Mouse (Mus musculus) hindbrain, embryonic 13.5 days (tissue): Measurements from ENCODE around the gene Nprl3. TPM values are rescaled to one million over a fixed set of nuclear protein-coding genes. Genes with fewer than 3 reads are reported as not detected.
A peak's percentile ranks its signal among the peaks of the same experiment; 100 is the strongest.

Experiments used
- ATAC-seq: fragments of 200-750 bp; cut with Nextera tagmentation; 2 replicates; pipeline ENCODE4 v1.8.0; 2017; ENCODE audit warnings: moderate TSS enrichment; ENCODE audit not compliant: low FRiP score
- H3K27ac ChIP-seq: fragments of 300-500 bp; sonication (generic); 2 replicates; pipeline ENCODE4 v1.5.1; 2015; ENCODE audit warnings: inconsistent platforms, mild to moderate bottlenecking, moderate library complexity
- H3K27me3 ChIP-seq: fragments of 300-500 bp; sonication (generic); 2 replicates; pipeline ENCODE4 v1.6.1; 2015; ENCODE audit warnings: mild to moderate bottlenecking, inconsistent platforms
- H3K36me3 ChIP-seq: fragments of 300-500 bp; sonication (generic); 2 replicates; pipeline ENCODE4 v1.6.1; 2015; ENCODE audit warnings: mild to moderate bottlenecking, inconsistent platforms
- H3K4me1 ChIP-seq: fragments of 300-500 bp; sonication (generic); replicated peaks from 2 replicates; pipeline ENCODE4 v1.6.1; 2015; ENCODE audit warnings: inconsistent platforms
- H3K4me2 ChIP-seq: fragments of 300-500 bp; sonication (generic); 2 replicates; pipeline ENCODE4 v1.6.1; 2015; ENCODE audit warnings: inconsistent platforms, mild to moderate bottlenecking, moderate library complexity
- H3K4me3 ChIP-seq: fragments of 300-500 bp; sonication (generic); 2 replicates; pipeline ENCODE4 v1.5.1; 2015; ENCODE audit warnings: mild to moderate bottlenecking, inconsistent platforms
- H3K9ac ChIP-seq: fragments of 300-500 bp; sonication (generic); 2 replicates; pipeline ENCODE4 v1.6.1; 2015; ENCODE audit warnings: mild to moderate bottlenecking, inconsistent platforms
- H3K9me3 ChIP-seq: fragments of 300-500 bp; sonication (generic); 2 replicates; pipeline ENCODE4 v1.6.1; 2016; ENCODE audit warnings: inconsistent platforms
- WGBS: fragments of 180-500 bp; shearing (Covaris S2); methylation state at CpG from one replicate; pipeline ENCODE4 v1.1.7; 2015; 5-methylcytosine and 5-hydroxymethylcytosine counted together
- polyA plus RNA-seq: library from polyadenylated mRNA; unstranded; fragments of >200 nt; fragmentation: Nextera tagmentation; extraction: Ambion mirVana; gene quantifications from 2 replicates; pipeline ENCODE4 v1.2.1, GENCODE M21; 2015

Gene Nprl3
- polyA plus RNA-seq, 1 experiment from 2014 or later = 43.5 TPM

DNA sequence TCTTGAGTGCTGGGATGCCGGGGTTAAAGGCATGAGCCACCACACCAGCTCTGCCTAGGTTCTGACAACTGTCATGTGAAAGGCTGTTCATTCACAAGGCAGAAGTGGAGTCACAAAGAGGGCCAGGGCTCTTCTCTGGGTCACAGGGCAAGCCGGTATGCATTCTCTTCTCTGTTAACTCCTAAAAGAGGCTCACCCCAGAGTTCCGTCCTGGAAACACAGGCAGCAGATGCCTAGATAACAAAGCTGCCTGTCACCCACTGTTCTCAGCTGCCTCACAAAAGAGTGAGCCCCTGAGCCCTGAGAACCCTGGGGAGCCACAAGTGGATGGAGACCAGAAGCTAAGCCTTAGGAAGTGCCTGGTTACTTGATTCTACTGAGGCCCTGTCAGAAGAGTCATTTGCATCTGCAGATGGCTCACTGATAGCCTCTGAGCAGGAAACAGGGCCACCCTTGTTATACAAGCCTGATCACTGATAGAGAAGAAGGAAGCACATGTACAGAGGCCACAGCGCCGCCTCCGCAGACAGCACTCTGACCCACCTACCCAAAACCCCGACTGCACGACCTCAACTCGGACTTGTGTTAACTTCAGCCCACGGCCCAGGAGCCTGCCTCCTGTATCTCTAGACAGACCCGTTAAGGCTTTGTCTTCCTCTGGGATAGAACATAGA is 71.5 kb downstream of the Nprl3 start:
- Histone ChIP-seq H3K9ac (no peak overlapping the region), H3K4me2 (no peak overlapping the region), H3K4me1 (0 out of 2 replicates have a peak, but pooled peaks cover 5% of the 10 kb centered on the region), H3K36me3 (no peaks in the 10 kb centered on the region), H3K4me3 (no peak overlapping the region), H3K27ac (no peak overlapping the region), H3K27me3 (0 out of 2 replicates have a peak, but pooled peaks cover 15% of the 10 kb centered on the region), H3K9me3 (no peaks in the 10 kb centered on the region)
- ATAC-seq = no peak
- 20% methylated on average over 11 of the region's 11 CpGs for WGBS

DNA sequence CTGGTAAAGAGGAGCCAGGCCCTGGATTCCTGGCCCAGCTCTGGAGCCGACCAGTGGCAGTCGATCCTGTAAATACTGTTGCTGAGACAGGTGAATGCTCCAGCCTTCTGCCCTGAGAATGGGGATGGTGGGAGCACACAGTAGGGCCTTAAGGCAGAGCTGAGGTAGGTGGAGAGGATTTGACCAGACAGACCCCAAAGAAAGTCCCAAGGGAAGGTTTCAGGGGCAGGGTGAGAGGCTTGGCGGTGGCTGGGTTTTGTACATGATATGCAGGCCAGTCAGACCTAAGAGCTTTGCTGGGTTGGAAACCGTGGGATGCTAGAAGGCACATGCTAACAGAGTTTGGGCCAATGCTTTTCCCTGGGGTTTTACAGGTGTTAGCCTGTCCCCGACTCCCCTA is 72.9 kb downstream of the Nprl3 start:
- peaks cover 13% of the 10 kb centered on the region for H3K4me1 ChIP-seq
- no peak for ATAC-seq

DNA sequence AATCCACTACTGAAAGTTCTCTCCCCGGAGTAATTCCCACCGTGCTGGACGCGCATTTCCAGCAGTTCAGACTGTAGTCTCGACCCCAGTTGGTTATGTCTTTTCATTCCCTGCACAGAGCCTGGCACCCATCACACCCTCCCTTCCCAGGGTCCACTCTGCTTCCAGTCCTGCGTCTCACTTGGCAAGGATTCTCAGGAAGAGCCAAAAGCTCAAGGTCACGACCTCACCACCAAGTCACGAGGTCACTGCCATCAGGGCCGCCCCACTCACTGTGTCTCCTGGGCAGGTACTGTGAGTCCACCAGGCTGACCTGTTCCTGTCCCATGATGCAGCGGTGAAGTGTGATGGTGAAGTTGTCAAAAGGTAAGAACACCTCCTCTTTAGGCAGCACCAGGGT is 73.4 kb downstream of the Nprl3 start:
- Histone ChIP-seq H3K27ac (no peak overlapping the region), H3K36me3 (no peaks in the 10 kb centered on the region), H3K9me3 (no peaks in the 10 kb centered on the region), H3K4me2 (no peak overlapping the region), H3K27me3 (0 out of 2 replicates have a peak, but pooled peaks cover 10% of the 10 kb centered on the region), H3K4me3 (no peak overlapping the region), H3K9ac (no peak overlapping the region), H3K4me1 (peaks cover 13% of the 10 kb centered on the region)
- 83% methylated on average over 10 of the region's 10 CpGs for WGBS
- no peak for ATAC-seq

More for the DNA sequence above, 72.9 kb downstream of the Nprl3 start:
- Histone ChIP-seq H3K36me3 (no peaks in the 10 kb centered on the region), H3K9ac (no peak overlapping the region), H3K27me3 (0 out of 2 replicates have a peak, but pooled peaks cover 10% of the 10 kb centered on the region), H3K4me2 (no peak overlapping the region), H3K4me3 (no peak overlapping the region), H3K9me3 (no peaks in the 10 kb centered on the region), H3K27ac (no peak overlapping the region)
- WGBS = 77% methylated on average over 5 of the region's 5 CpGs

DNA sequence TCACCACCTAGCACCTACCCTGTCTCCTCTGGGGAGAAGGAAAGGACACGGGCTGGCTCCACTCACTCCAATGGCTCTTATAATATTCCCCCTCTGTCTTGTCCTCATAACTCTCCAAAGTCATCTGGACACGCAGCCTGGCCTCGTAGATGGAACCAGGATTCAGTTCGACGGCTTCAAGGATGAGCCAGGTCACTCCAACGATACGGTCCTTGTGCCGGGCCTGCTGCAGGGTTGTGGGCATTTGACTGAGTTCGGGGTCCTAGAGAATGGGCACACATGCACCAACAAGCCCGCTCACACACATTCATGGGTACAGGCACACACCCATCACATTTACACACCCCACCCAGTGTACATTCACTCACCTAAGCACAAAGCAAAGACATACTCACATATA is 74.4 kb downstream of the Nprl3 start:
- peaks cover 13% of the 10 kb centered on the region for H3K4me1 ChIP-seq

DNA sequence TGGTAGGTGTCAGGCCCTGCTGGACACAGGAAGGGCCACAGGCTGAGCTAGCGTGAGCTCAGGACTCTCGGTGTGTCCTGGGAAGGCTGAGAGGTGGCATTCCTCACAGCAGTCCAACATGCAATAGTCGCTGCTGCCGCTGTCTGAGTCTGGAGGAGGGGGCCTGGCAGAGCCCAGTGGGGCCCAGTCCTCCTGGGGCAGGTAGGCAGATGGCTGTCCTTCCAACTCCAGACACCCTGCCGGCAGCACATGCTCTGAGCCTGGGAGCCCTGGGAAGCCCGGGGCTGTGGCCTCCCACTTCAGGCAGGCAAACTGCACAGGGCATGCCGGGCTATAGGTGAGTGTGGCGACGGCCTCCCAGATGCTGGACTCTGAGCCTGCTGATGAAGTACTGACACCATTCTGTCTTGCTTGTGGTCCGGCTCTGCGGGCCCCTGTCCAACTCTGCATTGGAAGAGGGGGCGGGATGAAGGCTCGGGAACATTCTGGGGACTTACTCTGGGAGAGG is 76.8 kb downstream of the Nprl3 start:
- no peaks in the 10 kb centered on the region for H3K9me3 ChIP-seq
- no peaks in the 10 kb centered on the region for H3K36me3 ChIP-seq
- no peak overlapping the region for H3K9ac ChIP-seq
- no peak overlapping the region for H3K4me3 ChIP-seq
- 69% methylated on average over 13 of the region's 13 CpGs for whole genome bisulfite sequencing
- no peak for ATAC-seq
- peaks cover 9% of the 10 kb centered on the region for H3K4me1 ChIP-seq
- no peak overlapping the region for H3K4me2 ChIP-seq
- no peaks in the 10 kb centered on the region for H3K27me3 ChIP-seq
- H3K27ac ChIP-seq = no peak overlapping the region

More for the DNA sequence above, 74.4 kb downstream of the Nprl3 start:
- no peak for ATAC-seq
- Histone ChIP-seq H3K4me3 (no peak overlapping the region), H3K27ac (no peak overlapping the region), H3K27me3 (0 out of 2 replicates have a peak, but pooled peaks cover 6% of the 10 kb centered on the region), H3K36me3 (no peaks in the 10 kb centered on the region), H3K4me2 (no peak overlapping the region), H3K9me3 (no peaks in the 10 kb centered on the region), H3K9ac (no peak overlapping the region)
- 94% methylated on average over 10 of the region's 10 CpGs for WGBS

DNA sequence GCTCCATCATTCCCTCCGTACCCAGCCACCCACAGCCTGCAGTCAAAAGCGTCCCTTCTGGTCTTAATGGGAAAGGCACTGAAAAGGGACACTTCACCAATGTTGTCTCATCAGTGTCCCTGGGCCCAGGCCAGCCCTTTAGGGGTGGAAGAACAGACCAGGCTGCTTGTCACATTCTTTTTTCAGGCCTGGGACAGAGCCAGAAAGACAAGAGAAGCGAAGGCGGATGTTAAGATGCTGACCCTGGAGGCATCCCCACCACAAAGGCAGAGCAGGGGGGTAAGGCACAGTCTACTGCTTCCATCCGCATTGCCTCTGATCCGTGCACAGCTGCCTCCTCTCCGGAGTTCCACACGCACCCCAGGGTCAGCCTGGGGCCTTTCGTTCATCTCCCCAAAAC is 77.4 kb downstream of the Nprl3 start:
- Histone ChIP-seq H3K27ac (no peak overlapping the region), H3K4me3 (no peak overlapping the region), H3K4me2 (no peak overlapping the region), H3K27me3 (no peaks in the 10 kb centered on the region), H3K4me1 (peaks cover 9% of the 10 kb centered on the region), H3K9me3 (no peaks in the 10 kb centered on the region), H3K9ac (no peak overlapping the region), H3K36me3 (no peaks in the 10 kb centered on the region)
- no peak for ATAC-seq
- 69% methylated on average over 9 of the region's 9 CpGs for WGBS

DNA sequence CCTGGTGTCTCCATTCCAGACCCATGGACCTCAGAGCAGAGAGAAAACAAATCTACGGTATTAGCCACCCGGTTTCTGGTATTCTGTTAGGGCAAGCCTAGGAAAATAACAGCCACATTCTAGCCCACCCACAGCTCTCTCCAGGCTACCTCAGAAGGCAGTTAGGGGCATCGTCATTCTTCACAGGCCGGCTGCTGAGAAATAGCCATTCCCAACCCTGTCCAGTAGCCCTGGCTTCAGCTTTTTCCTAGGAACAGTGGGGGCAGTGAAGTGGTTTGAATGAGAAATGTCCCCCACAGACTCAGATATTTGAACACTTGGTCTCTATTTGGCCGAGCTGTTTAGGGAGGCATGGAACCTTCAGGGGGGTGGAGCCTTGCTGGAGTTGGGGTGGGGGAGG is 78.1 kb downstream of the Nprl3 start:
- H3K9ac ChIP-seq = no peak overlapping the region
- no peaks in the 10 kb centered on the region for H3K36me3 ChIP-seq
- H3K9me3 ChIP-seq = no peaks in the 10 kb centered on the region
- H3K4me1 ChIP-seq = peaks cover 9% of the 10 kb centered on the region
- H3K4me3 ChIP-seq = no peak overlapping the region
- H3K27me3 ChIP-seq = no peaks in the 10 kb centered on the region
- ATAC-seq = no peak
- H3K27ac ChIP-seq = no peak overlapping the region
- no peak overlapping the region for H3K4me2 ChIP-seq
- 73% methylated on average over 5 of the region's 5 CpGs for WGBS

DNA sequence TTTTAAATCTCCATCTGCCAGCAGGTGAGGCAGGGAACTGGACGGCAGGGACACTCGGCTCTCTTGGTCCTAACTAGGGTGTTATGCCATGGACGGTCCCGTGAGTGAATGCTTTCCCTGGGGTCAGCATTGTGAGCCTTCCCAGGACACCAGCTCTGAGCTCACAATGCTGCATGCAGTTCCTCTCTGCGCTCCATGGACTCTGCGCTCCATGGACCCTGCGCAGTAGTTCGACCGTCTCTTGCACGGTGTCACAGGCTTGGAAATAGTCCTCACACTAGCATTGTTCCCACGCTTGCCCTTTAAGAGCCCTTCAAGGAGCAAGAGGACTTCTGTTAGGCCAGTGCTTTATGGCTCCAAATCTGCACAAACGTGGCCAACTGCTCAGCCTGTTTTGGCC is 78.6 kb downstream of the Nprl3 start:
- Histone ChIP-seq H3K9me3 (no peaks in the 10 kb centered on the region), H3K36me3 (no peaks in the 10 kb centered on the region), H3K27me3 (no peaks in the 10 kb centered on the region), H3K4me2 (no peak overlapping the region), H3K9ac (no peak overlapping the region), H3K27ac (no peak overlapping the region), H3K4me3 (no peak overlapping the region), H3K4me1 (peaks cover 9% of the 10 kb centered on the region)
- WGBS = 84% methylated on average over 12 of the region's 12 CpGs
- ATAC-seq = no peak

DNA sequence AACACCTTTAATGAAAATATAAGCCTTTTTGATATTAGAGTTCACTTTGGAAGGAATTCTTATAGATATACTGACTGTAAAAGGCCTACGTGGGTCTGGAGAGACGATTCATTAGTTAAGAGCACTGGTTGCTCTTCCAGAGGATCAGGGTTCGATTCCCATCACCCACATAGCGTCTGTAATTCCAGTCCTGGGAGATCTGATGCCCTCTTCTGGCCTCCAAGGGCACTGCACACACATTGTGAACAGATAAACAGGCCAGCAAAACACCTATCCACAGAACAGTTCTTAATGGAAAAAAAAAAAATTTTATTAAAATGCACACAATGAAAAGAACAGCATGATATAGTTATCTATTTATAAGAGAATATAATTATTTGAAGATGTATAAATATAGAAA is 80.3 kb downstream of the Nprl3 start:
- no peaks in the 10 kb centered on the region for H3K9me3 ChIP-seq
- ATAC-seq = no peak
- H3K27me3 ChIP-seq = no peaks in the 10 kb centered on the region
- H3K36me3 ChIP-seq = no peaks in the 10 kb centered on the region
- WGBS = 93% methylated on average over 4 of the region's 4 CpGs
- H3K4me1 ChIP-seq = peaks cover 9% of the 10 kb centered on the region
- H3K27ac ChIP-seq = no peak overlapping the region
- H3K4me3 ChIP-seq = no peak overlapping the region
- H3K9ac ChIP-seq = no peak overlapping the region
- H3K4me2 ChIP-seq = no peak overlapping the region

DNA sequence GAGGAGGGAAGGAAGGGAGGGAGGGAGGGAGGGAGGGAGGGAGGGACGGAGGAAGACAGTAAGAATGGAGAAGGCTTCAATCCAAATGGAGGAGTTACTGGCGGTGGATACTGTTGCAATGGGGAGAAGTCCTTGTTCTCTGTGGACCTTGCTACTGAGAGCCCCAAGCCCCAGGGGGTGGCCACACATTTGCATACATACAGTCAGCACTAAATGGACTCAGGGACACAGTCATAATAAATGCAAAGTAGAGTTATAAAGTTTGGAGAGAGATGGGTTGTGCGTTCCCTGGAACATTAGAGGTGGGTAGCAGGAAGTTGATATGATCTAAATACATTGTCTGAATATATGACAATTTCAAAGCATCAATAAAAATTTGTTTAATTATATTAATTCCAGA is 81.5 kb downstream of the Nprl3 start:
- Histone ChIP-seq H3K27me3 (0 out of 2 replicates have a peak, but pooled peaks cover 3% of the 10 kb centered on the region), H3K4me3 (no peak overlapping the region), H3K27ac (no peak overlapping the region), H3K4me1 (peaks cover 9% of the 10 kb centered on the region), H3K9ac (no peak overlapping the region), H3K36me3 (no peaks in the 10 kb centered on the region), H3K4me2 (no peak overlapping the region), H3K9me3 (no peaks in the 10 kb centered on the region)
- no peak for ATAC-seq
- 68% methylated on average over 3 of the region's 3 CpGs for WGBS

DNA sequence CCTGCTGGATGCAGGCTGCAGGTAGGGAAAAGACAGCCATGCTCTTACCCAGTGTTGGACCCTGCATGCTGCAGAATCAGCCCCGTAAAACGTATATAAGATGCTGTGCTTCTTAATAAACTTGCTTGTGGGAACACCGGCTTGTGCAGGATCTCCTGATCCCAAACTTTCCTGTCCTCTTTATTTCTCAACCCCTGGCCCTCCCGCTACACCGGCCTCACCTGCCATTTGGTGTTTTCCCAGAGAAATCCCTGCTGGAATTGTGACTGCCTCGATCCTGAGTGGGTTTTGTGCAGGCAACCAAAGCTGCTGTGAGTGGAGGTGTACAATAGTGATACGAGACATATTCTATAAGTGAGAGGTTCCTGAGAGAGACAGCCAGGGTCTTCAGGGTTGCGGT is 83.0 kb downstream of the Nprl3 start:
- WGBS = 89% methylated on average over 8 of the region's 8 CpGs
- no peaks in the 10 kb centered on the region for H3K4me1 ChIP-seq
- H3K9me3 ChIP-seq = no peaks in the 10 kb centered on the region
- no peak overlapping the region for H3K4me3 ChIP-seq
- no peak overlapping the region for H3K27ac ChIP-seq
- no peaks in the 10 kb centered on the region for H3K36me3 ChIP-seq
- H3K4me2 ChIP-seq = no peak overlapping the region
- no peak for ATAC-seq
- H3K27me3 ChIP-seq = 0 out of 2 replicates have a peak, but pooled peaks cover 3% of the 10 kb centered on the region
- H3K9ac ChIP-seq = no peak overlapping the region

DNA sequence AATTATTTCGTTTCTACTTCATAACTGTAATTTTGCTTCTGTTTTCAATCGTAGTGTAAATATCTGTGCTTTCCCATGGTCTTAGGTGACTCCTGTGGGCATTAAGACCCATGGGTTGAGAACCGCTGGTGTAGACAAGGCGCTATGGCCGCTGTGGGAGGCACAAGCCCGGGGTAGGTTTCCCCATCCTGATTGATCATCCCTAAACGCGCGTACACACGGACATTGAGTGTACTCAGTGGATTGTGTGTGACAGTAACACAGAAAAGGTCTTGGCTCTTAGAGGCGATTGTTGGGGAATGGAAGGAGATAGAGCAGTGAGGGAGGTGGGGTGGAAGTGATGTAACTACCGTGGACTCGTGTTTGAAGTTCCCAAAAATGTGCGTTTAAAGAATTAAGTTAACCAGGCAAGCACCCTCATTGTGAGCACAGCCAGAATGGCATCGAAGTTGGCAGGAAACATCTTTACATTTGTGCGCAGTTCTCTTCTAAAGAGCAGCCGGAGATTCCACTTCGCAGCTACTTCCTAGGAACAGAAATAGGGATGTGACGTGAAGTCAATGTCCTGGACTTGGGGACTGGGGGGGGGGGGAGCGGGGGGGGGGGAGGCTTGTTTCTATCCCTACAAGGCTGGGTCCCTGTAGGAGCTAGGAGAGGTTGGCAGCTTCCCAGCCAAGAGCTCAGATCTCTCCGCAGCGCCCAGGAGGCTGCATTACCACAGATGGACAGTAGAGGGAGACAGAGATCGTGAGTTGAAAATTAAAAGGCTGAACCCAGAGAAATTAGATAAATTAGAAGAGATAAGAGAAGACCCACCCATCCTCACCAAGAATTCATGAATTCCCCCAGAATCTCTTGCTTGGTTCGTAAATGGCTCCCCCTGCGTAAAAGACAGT is 85.3 kb downstream of the Nprl3 start:
- Histone ChIP-seq H3K4me3 (no peak overlapping the region), H3K4me1 (no peaks in the 10 kb centered on the region), H3K27me3 (0 out of 2 replicates have a peak, but pooled peaks cover 3% of the 10 kb centered on the region), H3K36me3 (no peaks in the 10 kb centered on the region), H3K4me2 (no peak overlapping the region), H3K9ac (no peak overlapping the region), H3K9me3 (no peaks in the 10 kb centered on the region), H3K27ac (no peak overlapping the region)
- 50% methylated on average over 24 of the region's 25 CpGs for WGBS
- peak; percentile 71 for ATAC-seq
